Mouse (Mus musculus) CH12.LX (cell line): ENCODE results near the gene Senp1.

Source experiments
- CTCF ChIP-seq, 2 experiments: IDR thresholded peaks in 1 of 2; conservative IDR thresholded peaks in 1 of 2; 2 replicates each; pipeline ENCODE4 v1.5.1; 2011 to 2012; ENCODE audit warnings: low read depth in 2 of 2, low read length in 2 of 2, improper control_type of control experiment in 1 of 2, inconsistent platforms in 1 of 2, mild to moderate bottlenecking in 1 of 2, moderate library complexity in 1 of 2
- POLR2AphosphoS2 ChIP-seq: IDR thresholded peaks from 2 replicates; pipeline ENCODE4 v1.6.1; 2011; ENCODE audit warnings: low read depth, low read length, improper control_type of control experiment

DNA sequence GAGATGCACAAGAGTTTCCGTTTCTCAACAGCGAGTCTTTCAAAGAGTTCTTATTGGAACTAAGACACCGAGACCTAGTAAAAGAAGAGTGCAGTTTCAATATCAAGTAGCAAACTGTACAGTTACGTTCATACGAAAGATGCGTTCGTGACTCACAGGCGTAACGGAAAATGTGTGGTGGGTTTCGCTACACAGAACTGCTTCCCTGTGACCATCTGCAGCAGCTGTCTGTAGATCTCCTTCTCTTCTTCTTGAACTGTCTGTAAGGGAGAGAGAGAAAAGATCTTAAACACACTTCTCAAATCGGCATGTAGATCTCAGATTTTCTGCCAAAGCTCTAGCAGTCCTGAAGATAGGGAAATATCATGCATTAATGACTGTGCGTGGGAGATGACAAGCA, 26.9 kb downstream of the Senp1 start:
- no peak for TF ChIP-seq POLR2AphosphoS2
- TF ChIP-seq CTCF (conservative IDR thresholded peaks at IDR 0.05 in 1 of 2, IDR thresholded peaks at IDR 0.05 in 1 of 2; ENCODE audit: low read depth in 2 of 2, low read length in 2 of 2): no peak
